Mouse (Mus musculus) testis, adult 2 months (tissue): ENCODE results near the gene Mast3.

Experiments
- CTCF ChIP-seq: fragments of 200-500 bp; IDR thresholded peaks from 2 replicates; pipeline ENCODE4 v1.5.1; 2012; ENCODE audit warnings: low read depth, mild to moderate bottlenecking, inconsistent platforms, low read length, moderate library complexity; ENCODE audit not compliant: control insufficient read depth, insufficient read depth, insufficient replicate concordance
- POLR2A ChIP-seq: fragments of 200-500 bp; IDR thresholded peaks from 2 replicates; pipeline ENCODE4 v1.6.1; 2012; ENCODE audit warnings: low read depth, mild to moderate bottlenecking, inconsistent platforms, low read length, moderate library complexity; ENCODE audit not compliant: control insufficient read depth

DNA sequence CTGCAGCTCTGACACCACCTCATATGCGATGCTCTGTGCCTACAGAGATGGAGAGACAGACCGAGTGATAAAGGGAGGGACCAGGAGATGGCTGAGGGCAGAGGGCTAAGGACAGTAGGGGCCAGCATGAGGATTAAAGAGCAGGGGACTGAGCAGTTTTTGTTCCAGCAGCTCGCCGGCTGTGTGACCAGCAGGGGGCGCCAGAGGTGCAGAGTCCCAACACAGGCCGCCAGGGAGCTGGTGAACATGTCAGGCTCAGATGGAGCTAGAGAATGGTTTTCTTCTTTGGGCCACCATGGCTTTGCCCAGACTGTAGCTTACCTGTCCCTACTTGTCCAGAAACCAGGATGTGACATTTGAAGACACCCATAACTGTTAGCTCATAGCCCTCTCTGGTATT lies 39.7 kb upstream of the Mast3 start:
- TF ChIP-seq CTCF, result peak; percentile 86
- no peak for TF ChIP-seq POLR2A
